Mouse (Mus musculus) embryonic facial prominence, embryonic 13.5 days (tissue): ENCODE measurements around the gene Zfp580. TPM values are rescaled to one million over a fixed set of nuclear protein-coding genes. Genes with fewer than 3 reads are reported as not detected.

Experiments
- ATAC-seq: fragments of 200-750 bp; cut with Nextera tagmentation; 2 replicates; pipeline ENCODE4 v1.8.0; 2017; ENCODE audit warnings: low read depth; ENCODE audit not compliant: insufficient number of reproducible peaks, insufficient read depth, low FRiP score, low TSS enrichment
- H3K27ac ChIP-seq: fragments of 300-500 bp; sonication (generic); 2 replicates; pipeline ENCODE4 v1.5.1; 2015; ENCODE audit warnings: moderate library complexity, mild to moderate bottlenecking, inconsistent platforms
- H3K27me3 ChIP-seq: fragments of 300-500 bp; sonication (generic); 2 replicates; pipeline ENCODE4 v1.6.1; 2015; ENCODE audit warnings: mild to moderate bottlenecking, inconsistent platforms
- H3K36me3 ChIP-seq: fragments of 300-500 bp; sonication (generic); 2 replicates; pipeline ENCODE4 v1.6.1; 2015; ENCODE audit warnings: mild to moderate bottlenecking, inconsistent platforms
- H3K4me1 ChIP-seq: fragments of 300-500 bp; sonication (generic); 2 replicates; pipeline ENCODE4 v1.6.1; 2015; ENCODE audit warnings: inconsistent platforms
- H3K4me2 ChIP-seq: fragments of 300-500 bp; sonication (generic); 2 replicates; pipeline ENCODE4 v1.6.1; 2015; ENCODE audit warnings: moderate library complexity, mild to moderate bottlenecking, inconsistent platforms
- H3K4me3 ChIP-seq: fragments of 300-500 bp; sonication (generic); 2 replicates; pipeline ENCODE4 v1.5.1; 2015; ENCODE audit warnings: mild to moderate bottlenecking, inconsistent platforms
- H3K9ac ChIP-seq: fragments of 300-500 bp; sonication (generic); 2 replicates; pipeline ENCODE4 v1.6.1; 2015; ENCODE audit warnings: mild to moderate bottlenecking, inconsistent platforms
- H3K9me3 ChIP-seq: fragments of 300-500 bp; sonication (generic); 2 replicates; pipeline ENCODE4 v1.6.1; 2016; ENCODE audit warnings: inconsistent platforms
- WGBS: fragments of 180-500 bp; shearing (Covaris S2); methylation state at CpG from one replicate; pipeline ENCODE4 v1.1.7; 2015; ENCODE audit warnings: mixed read lengths; 5-methylcytosine and 5-hydroxymethylcytosine counted together
- polyA plus RNA-seq: library from polyadenylated mRNA; unstranded; fragments of >200 nt; fragmentation: Nextera tagmentation; extraction: Ambion mirVana; gene quantifications from 2 replicates; pipeline ENCODE4 v1.2.1, GENCODE M21; 2015

Gene Zfp580
- polyA plus RNA-seq, 1 experiment from 2014 or later, result 45.9 TPM

DNA sequence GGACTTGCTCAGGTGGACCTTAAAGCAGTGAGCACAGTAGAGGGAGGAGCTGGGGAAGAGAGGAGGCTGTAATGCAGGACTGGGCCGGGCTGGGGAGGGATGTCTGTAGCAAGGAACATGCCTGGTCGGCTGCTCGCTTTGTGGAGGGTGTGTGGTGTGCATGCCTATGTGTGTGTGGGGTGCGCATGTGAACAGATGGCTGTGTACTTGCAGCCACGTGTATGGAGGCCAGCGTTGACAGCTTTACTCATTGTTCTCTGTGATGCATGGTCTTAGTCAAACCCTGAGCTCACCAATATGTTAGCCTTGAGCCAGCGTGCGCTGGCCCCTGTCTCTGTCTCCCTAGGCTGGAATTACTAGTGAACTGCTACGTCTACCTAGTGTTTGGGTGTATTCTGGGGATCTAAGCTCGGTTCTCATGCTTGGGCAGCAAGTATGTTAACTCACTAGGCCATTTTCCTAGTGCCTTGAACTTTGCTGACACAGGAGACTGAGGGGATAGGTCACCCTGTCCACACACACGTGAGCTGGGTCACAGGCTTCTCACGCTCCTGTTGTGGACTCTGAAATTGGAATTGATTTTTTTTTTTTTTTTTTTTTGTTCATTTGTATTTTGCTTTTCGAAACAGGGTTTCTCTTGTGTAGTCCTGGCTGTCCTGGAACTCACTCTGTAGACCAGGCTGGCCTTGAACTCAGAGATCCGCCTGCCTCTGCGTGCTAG, 39.8 kb downstream of the Zfp580 start:
- Histone ChIP-seq H3K36me3 (peaks cover 70% of the 10 kb centered on the region), H3K9me3 (no peaks in the 10 kb centered on the region), H3K27me3 (no peaks in the 10 kb centered on the region), H3K4me3 (no peak overlapping the region), H3K27ac (no peak overlapping the region), H3K9ac (no peak overlapping the region), H3K4me1 (no peaks in the 10 kb centered on the region), H3K4me2 (no peak overlapping the region)
- WGBS, result 93% methylated on average over 15 of the region's 15 CpGs
- ATAC-seq, result no peak

DNA sequence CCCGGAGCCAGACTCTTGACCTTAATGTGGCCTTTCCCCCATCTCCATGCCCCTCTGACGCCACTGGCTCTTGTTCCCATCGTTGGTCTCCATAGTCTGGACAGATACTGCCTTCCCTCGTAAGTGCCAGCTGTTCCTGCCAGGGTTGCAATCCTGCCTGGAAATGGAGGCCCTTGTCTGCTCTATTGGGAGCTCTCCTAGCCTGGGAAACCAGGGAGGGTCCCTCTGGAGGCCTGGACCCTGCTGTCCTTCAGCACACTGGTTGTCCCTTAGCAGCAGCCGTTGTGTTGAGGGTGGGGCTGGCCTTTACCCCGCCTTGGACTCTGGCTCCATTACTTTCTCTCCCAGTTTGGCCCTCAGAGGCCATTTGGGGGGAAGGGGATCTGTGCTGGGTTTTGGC, 41.0 kb downstream of the Zfp580 start:
- H3K9ac ChIP-seq, result 0 out of 2 replicates have a peak overlapping the region, but pooled peaks have one; percentile 21
- H3K36me3 ChIP-seq, result peaks cover 77% of the 10 kb centered on the region
- no peaks in the 10 kb centered on the region for H3K27me3 ChIP-seq
- no peak overlapping the region for H3K4me3 ChIP-seq
- no peaks in the 10 kb centered on the region for H3K4me1 ChIP-seq
- no peak overlapping the region for H3K27ac ChIP-seq
- H3K4me2 ChIP-seq, result no peak overlapping the region
- no peak for ATAC-seq
- H3K9me3 ChIP-seq, result no peaks in the 10 kb centered on the region
- 78% methylated on average over 6 of the region's 6 CpGs for WGBS

DNA sequence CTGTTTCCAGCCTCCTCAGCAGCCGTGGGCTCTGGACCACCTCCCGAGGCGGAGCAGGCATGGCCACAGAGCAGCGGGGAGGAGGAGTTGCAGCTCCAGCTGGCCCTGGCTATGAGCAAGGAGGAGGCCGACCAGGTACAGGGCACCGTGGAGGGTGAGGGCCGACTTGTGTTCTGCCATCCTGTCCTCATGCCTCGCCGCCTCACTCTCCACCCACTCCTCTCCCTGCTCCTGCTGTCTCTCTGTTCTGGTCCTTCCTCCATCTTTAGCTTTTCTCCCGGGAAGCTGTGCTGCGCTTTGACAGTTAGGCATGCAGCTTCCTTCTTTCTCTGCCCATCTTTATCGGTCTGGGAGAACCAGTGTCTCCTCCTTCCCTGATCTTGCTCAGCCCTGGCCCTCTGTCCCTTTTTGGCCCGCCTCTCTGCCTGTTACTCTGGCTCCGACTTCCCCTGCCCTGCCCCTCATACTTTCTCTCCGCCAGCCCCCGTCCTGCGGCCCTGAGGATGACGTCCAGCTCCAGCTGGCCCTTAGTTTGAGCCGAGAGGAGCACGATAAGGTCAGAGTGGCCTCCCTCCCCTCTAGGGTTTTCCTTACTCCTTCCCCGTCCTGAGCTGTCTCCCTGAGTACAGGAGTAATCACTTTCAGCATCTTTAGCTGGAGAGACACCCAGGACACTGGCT, 41.6 kb downstream of the Zfp580 start:
- no peak overlapping the region for H3K4me3 ChIP-seq
- 80% methylated on average over 21 of the region's 21 CpGs for WGBS
- no peaks in the 10 kb centered on the region for H3K4me1 ChIP-seq

DNA sequence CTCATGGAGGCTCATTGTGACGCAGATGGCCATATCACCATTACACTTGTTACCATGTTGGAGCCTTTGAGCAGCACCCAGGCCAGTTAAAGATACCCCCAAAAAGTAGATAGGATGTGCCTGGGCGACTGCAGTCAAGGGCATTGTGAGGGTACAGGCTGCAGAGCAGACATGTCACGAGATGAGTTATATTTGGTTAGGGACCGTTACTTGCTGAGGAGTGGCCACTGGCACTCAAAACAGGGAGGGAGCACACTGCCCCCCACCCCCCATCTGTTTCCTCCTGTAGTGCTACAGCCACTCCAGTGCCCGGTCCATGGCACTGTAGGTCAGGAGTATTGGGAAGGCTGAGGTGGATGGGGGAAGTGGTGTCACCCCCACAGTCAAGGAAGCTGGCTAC, 47.4 kb downstream of the Zfp580 start:
- H3K4me2 ChIP-seq, result no peak overlapping the region
- peaks cover 56% of the 10 kb centered on the region for H3K36me3 ChIP-seq
- ATAC-seq, result no peak
- no peaks in the 10 kb centered on the region for H3K9me3 ChIP-seq
- WGBS, result 93% methylated on average over 5 of the region's 5 CpGs
- H3K4me1 ChIP-seq, result no peaks in the 10 kb centered on the region
- H3K9ac ChIP-seq, result no peak overlapping the region
- H3K27ac ChIP-seq, result no peak overlapping the region
- H3K27me3 ChIP-seq, result no peaks in the 10 kb centered on the region
- H3K4me3 ChIP-seq, result no peak overlapping the region

More for the DNA sequence above, 41.6 kb downstream of the Zfp580 start:
- no peak overlapping the region for H3K4me2 ChIP-seq
- no peaks in the 10 kb centered on the region for H3K9me3 ChIP-seq
- peaks cover 83% of the 10 kb centered on the region for H3K36me3 ChIP-seq
- H3K27me3 ChIP-seq, result no peaks in the 10 kb centered on the region
- H3K27ac ChIP-seq, result no peak overlapping the region
- no peak for ATAC-seq
- 0 out of 2 replicates have a peak overlapping the region, but pooled peaks have one; percentile 21 for H3K9ac ChIP-seq

DNA sequence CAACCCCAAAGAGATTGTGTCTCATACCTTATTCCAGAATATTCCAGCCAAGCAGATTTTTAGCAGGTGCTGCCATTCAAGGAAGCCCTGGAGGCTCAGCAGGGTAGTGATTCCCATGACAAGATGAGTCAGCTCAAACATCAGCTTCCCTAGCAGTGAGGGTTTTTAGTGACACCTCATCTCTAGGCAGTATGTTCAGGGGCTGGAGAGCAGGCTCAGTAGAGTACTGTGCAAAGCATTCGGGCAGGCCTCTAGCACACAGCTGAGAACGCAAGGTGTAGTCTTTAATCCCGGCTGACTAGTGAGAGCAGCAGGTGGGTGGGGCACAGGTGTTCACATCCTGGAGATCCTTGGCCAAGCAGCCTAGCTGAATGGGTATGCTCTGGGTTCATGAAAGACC, 48.5 kb downstream of the Zfp580 start:
- 74% methylated on average over 3 of the region's 3 CpGs for WGBS
- no peak overlapping the region for H3K9ac ChIP-seq

DNA sequence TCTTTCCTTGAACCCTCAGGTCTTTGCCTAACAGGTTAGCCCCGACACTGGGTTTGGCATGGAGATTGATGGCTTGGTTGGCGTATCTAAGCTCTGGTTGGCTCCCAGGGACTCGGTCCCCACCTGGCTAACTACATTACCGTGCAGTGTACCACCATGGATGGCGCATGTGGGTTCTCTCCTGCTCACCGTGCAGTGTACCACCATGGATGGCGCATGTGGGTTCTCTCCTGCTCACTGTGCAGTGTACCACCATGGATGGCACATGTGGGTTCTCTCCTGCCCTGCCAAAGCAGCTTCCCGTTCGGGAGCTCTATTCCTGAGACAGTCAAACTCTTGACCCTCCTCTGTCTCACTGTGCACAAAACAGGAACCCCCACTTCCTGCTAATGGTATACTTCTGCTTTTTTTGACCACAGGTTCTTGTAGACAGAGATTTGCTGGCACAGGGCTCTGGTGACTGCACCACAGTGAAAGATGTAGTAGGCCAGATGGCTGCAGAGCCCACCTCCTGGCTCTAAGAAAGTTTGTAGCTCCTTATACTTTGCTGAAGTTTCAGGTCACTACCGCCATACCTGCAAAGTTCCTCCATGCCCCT, 49.8 kb downstream of the Zfp580 start:
- WGBS, result 85% methylated on average over 10 of the region's 10 CpGs
- no peak overlapping the region for H3K4me2 ChIP-seq
- no peak for ATAC-seq

More for the DNA sequence above, 48.5 kb downstream of the Zfp580 start:
- Histone ChIP-seq H3K27me3 (no peaks in the 10 kb centered on the region), H3K9me3 (no peaks in the 10 kb centered on the region), H3K4me2 (no peak overlapping the region), H3K4me3 (no peak overlapping the region), H3K27ac (no peak overlapping the region), H3K4me1 (no peaks in the 10 kb centered on the region), H3K36me3 (peaks cover 45% of the 10 kb centered on the region)
- no peak for ATAC-seq

DNA sequence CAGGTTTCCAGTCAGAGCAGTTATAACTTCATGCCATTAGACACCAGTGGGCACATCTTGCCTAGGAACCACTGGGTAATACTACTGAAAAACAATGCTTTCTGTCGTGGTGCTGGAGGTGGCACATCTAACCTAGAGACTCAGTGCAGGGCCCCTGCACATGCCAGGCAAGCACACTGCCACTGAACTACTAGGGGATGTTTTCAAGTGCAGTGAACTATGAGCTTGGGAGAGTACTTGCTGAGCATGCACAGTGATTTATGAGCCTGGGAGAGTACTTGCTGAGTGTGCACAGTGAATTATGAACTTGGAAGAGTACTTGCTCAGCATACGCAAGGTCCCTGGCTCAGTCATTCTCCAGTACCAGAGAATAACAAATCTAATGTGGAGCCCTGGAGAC, 51.2 kb downstream of the Zfp580 start:
- Histone ChIP-seq H3K9ac (no peak overlapping the region), H3K36me3 (peaks cover 18% of the 10 kb centered on the region), H3K9me3 (no peaks in the 10 kb centered on the region), H3K27ac (no peak overlapping the region), H3K4me2 (no peak overlapping the region), H3K27me3 (no peaks in the 10 kb centered on the region), H3K4me1 (no peaks in the 10 kb centered on the region), H3K4me3 (no peak overlapping the region)
- no peak for ATAC-seq
- WGBS, result 81% methylated on average over 2 of the region's 2 CpGs

More for the DNA sequence above, 49.8 kb downstream of the Zfp580 start:
- no peak overlapping the region for H3K9ac ChIP-seq
- no peaks in the 10 kb centered on the region for H3K4me1 ChIP-seq
- H3K36me3 ChIP-seq, result peaks cover 32% of the 10 kb centered on the region
- H3K27me3 ChIP-seq, result no peaks in the 10 kb centered on the region
- H3K9me3 ChIP-seq, result no peaks in the 10 kb centered on the region
- no peak overlapping the region for H3K4me3 ChIP-seq
- H3K27ac ChIP-seq, result no peak overlapping the region

Other genes starting within 250 kb of the Zfp580 start
- gene Ube2s, start 238.9 kb upstream of the Zfp580 start, polyA plus RNA-seq, result 347 and 400 TPM in 2 replicates
- gene Shisa7, start 206.8 kb upstream of the Zfp580 start, polyA plus RNA-seq, result 0.39 and 0.63 TPM in 2 replicates
- gene Isoc2b, start 181.3 kb upstream of the Zfp580 start, polyA plus RNA-seq, result 5.9 and 6.5 TPM in 2 replicates
- gene Isoc2a, start 174.4 kb upstream of the Zfp580 start, polyA plus RNA-seq, result 1.3 TPM in 2 replicates
- gene Gm36210, start 145.0 kb upstream of the Zfp580 start, polyA plus RNA-seq, result 0.15 TPM in 1 of 2 replicates, not detected in the other
- gene Zfp628, start 136.3 kb upstream of the Zfp580 start, polyA plus RNA-seq, result 4.3 and 4.8 TPM in 2 replicates
- 3.3 and 4.6 TPM in 2 replicates for gene Nat14, start 129.5 kb upstream of the Zfp580 start, polyA plus RNA-seq
- gene Ssc5d, start 125.8 kb upstream of the Zfp580 start, polyA plus RNA-seq, result 0.51 and 0.62 TPM in 2 replicates
- 0.18 TPM in 1 of 2 replicates, not detected in the other for gene Sbk2, start 87.1 kb upstream of the Zfp580 start, polyA plus RNA-seq
- 0.08 TPM in 1 of 2 replicates, not detected in the other for gene Sbk3, start 80.4 kb upstream of the Zfp580 start, polyA plus RNA-seq
- 38.4 and 42.0 TPM in 2 replicates for gene Zfp579, start 55.4 kb upstream of the Zfp580 start, polyA plus RNA-seq
- gene Zfp524, start 37.1 kb upstream of the Zfp580 start, polyA plus RNA-seq, result 10.3 and 12.0 TPM in 2 replicates
- 45.7 and 47.9 TPM in 2 replicates for gene Fiz1, start 36.8 kb upstream of the Zfp580 start, polyA plus RNA-seq
- gene Gm44973, start 36.0 kb upstream of the Zfp580 start, polyA plus RNA-seq, result 1.2 TPM in 1 of 2 replicates, not detected in the other
- 7.7 and 7.9 TPM in 2 replicates for gene Zfp865, start 31.2 kb upstream of the Zfp580 start, polyA plus RNA-seq
- gene Ccdc106, start 31.0 kb upstream of the Zfp580 start, polyA plus RNA-seq, result 46.1 and 55.4 TPM in 2 replicates
- not detected in 2 replicates for gene 4632433K11Rik, start 17.4 kb upstream of the Zfp580 start, polyA plus RNA-seq
- gene Zfp784, start 13.1 kb upstream of the Zfp580 start, polyA plus RNA-seq, result 5.6 and 5.9 TPM in 2 replicates
- 137 and 155 TPM in 2 replicates for gene U2af2, start 10.6 kb downstream of the Zfp580 start, polyA plus RNA-seq
- gene Epn1, start 28.7 kb downstream of the Zfp580 start, polyA plus RNA-seq, result 63.8 and 70.5 TPM in 2 replicates
- not detected in 2 replicates for gene Rfpl4, start 65.4 kb downstream of the Zfp580 start, polyA plus RNA-seq
- gene Rasl2-9, start 74.4 kb downstream of the Zfp580 start, polyA plus RNA-seq, result 0.35 and 0.80 TPM in 2 replicates
- gene Vmn1r55, start 98.1 kb downstream of the Zfp580 start, polyA plus RNA-seq, result 0.03 TPM in 1 of 2 replicates, not detected in the other
- not detected in 2 replicates for gene Vmn1r56, start 145.2 kb downstream of the Zfp580 start, polyA plus RNA-seq
- not detected in 2 replicates for gene Vmn1r57, start 167.0 kb downstream of the Zfp580 start, polyA plus RNA-seq